Mouse (Mus musculus): ENCODE measurements around the gene Cd151. TPM values are rescaled to one million over a fixed set of nuclear protein-coding genes. Genes with fewer than 3 reads are reported as not detected.

The Cd151 gene
- polyA plus RNA-seq, 1 experiment from 2014 or later: 4.1 TPM

DNA sequence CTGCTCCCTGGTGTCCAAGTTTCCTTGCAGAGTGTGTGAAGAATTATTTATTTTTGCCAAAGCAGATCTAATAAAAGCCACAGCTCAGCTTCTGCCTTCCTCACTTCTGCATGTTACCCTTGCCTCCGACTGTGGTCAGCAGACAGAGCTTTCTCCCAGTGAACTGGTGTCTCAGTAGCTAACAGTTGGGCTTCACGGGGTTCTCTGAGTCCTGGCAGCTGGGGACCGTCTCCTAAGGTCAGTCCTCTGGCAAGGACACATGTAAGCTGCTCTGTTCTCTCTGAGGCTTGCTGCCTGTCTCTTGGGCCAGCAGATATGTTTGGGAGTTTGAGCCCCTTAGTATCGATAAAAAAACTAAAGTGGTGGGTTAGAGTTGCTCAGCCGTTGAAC lies 7.2 kb upstream of the Cd151 start:
- Histone ChIP-seq H3K27me3 (peaks cover 65% of the 10 kb centered on the region), H3K9me3 (replicated peaks) (no peaks in the 10 kb centered on the region), H3K9ac (no peak overlapping the region), H3K4me1 (replicated peaks) (peaks cover 47% of the 10 kb centered on the region), H3K27ac (no peak overlapping the region), H3K4me2 (no peak overlapping the region), H3K36me3 (no peaks in the 10 kb centered on the region), H3K4me3 (replicated peaks) (no peak overlapping the region)
- WGBS (ENCODE audit: insufficient replicate concordance): 60% methylated on average over 5 of the region's 5 CpGs
- no peak for ATAC-seq (ENCODE audit: low read depth)
- no peak for DNase-seq

- peak within 1 kb of the TSS; percentile 64 for H3K9ac ChIP-seq
- H3K4me1 ChIP-seq (replicated peaks): peaks cover 52% of the 10 kb centered on the region
- no peak for DNase-seq
- peaks cover 70% of the 10 kb centered on the region for H3K27me3 ChIP-seq
- H3K36me3 ChIP-seq: no peaks in the 10 kb centered on the region
- peak within 1 kb of the TSS; percentile 54 for H3K4me3 ChIP-seq (replicated peaks)
- H3K4me2 ChIP-seq: peak within 1 kb of the TSS; percentile 71
- WGBS (ENCODE audit: insufficient replicate concordance): 55% methylated on average over 15 of the region's 15 CpGs
- H3K27ac ChIP-seq: no peak within 1 kb of the TSS
- no peaks in the 10 kb centered on the region for H3K9me3 ChIP-seq (replicated peaks)
- no peak for ATAC-seq (ENCODE audit: low read depth)
Observed at GRCm38 (mm10) chr7:141460391-141461113, 6.6 kb upstream of the Cd151 start, which contains the start of gene Cracr2b. Cracr2b (plus strand) TSS chr7:141461094.

GRCm38 (mm10) chr7:141461521-141462332 lies 5.5 kb upstream of the Cd151 start:
- Histone ChIP-seq H3K27ac (no peak overlapping the region), H3K4me2 (peak overlapping the region; percentile 71), H3K36me3 (no peaks in the 10 kb centered on the region), H3K4me3 (replicated peaks) (peak overlapping the region; percentile 54), H3K9ac (peak overlapping the region; percentile 64), H3K27me3 (peaks cover 82% of the 10 kb centered on the region), H3K4me1 (replicated peaks) (peaks cover 50% of the 10 kb centered on the region), H3K9me3 (replicated peaks) (no peaks in the 10 kb centered on the region)
- WGBS (ENCODE audit: insufficient replicate concordance): 2% methylated on average over 59 of the region's 59 CpGs
- DNase-seq (no peak), ATAC-seq (ENCODE audit: low read depth) (no peak)

DNA sequence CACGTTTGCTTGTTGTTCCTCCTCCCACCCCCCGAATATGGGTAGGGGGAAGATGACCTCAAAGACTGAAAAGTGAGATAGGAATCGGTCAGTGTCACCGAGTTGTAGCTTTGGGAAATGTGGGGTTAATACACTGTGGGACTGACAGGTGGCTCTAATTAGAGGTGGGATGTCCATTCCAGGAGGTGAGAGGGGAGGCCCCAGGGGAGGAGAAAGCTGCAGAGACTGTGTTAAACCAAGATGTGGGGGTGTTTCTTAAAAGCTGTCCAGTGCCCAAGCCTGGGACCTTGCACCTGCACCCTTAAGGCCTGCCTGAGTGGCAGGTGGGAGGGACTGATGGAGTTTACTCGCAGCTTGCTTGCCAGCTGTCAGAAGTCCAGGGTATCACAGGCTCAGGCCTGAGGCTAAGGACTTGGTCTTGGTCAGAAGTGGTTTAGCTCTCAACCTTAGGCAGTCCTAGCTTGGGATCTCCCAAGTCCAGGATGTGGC lies 4.8 kb upstream of the Cd151 start:
- Histone ChIP-seq H3K27ac (no peak overlapping the region), H3K36me3 (no peaks in the 10 kb centered on the region), H3K4me3 (replicated peaks) (peak overlapping the region; percentile 54), H3K9me3 (replicated peaks) (no peaks in the 10 kb centered on the region), H3K27me3 (peaks cover 83% of the 10 kb centered on the region), H3K4me2 (peak overlapping the region; percentile 71; the same call in 1 of the 2 replicates), H3K4me1 (replicated peaks) (peaks cover 55% of the 10 kb centered on the region), H3K9ac (peak overlapping the region; percentile 64)
- ATAC-seq (ENCODE audit: low read depth): no peak
- no peak for DNase-seq
- WGBS (ENCODE audit: insufficient replicate concordance): 17% methylated on average over 5 of the region's 5 CpGs

GRCm38 (mm10) chr7:141463824-141464602 lies 3.2 kb upstream of the Cd151 start:
- 24% methylated on average over 12 of the region's 12 CpGs for WGBS (ENCODE audit: insufficient replicate concordance)
- peaks cover 62% of the 10 kb centered on the region for H3K4me1 ChIP-seq (replicated peaks)

GRCm38 (mm10) chr7:141464603-141465201 lies 2.5 kb upstream of the Cd151 start:
- Histone ChIP-seq H3K9ac (peak overlapping the region; percentile 26; the same call in 1 of the 2 replicates), H3K4me1 (replicated peaks) (peaks cover 69% of the 10 kb centered on the region), H3K4me2 (peak overlapping the region; percentile 46), H3K27me3 (peaks cover 72% of the 10 kb centered on the region), H3K4me3 (replicated peaks) (peak overlapping the region; percentile 14), H3K36me3 (peaks cover 6% of the 10 kb centered on the region), H3K27ac (no peak overlapping the region), H3K9me3 (replicated peaks) (no peaks in the 10 kb centered on the region)
- DNase-seq (no peak), ATAC-seq (ENCODE audit: low read depth) (no peak)
- WGBS (ENCODE audit: insufficient replicate concordance): 13% methylated on average over 38 of the region's 38 CpGs

More at GRCm38 (mm10) chr7:141463824-141464602, 3.2 kb upstream of the Cd151 start:
- ATAC-seq (ENCODE audit: low read depth) (no peak), DNase-seq (no peak)
- Histone ChIP-seq H3K27ac (no peak overlapping the region), H3K9ac (no peak overlapping the region), H3K9me3 (replicated peaks) (no peaks in the 10 kb centered on the region), H3K4me3 (replicated peaks) (peak overlapping the region; percentile 14; the same call in 1 of the 2 replicates), H3K36me3 (no peaks in the 10 kb centered on the region), H3K27me3 (peaks cover 78% of the 10 kb centered on the region), H3K4me2 (peak overlapping the region; percentile 46; the same call in 1 of the 2 replicates)

- no peak overlapping the region for H3K4me2 ChIP-seq
- ATAC-seq (ENCODE audit: low read depth) (no peak), DNase-seq (no peak)
- peaks cover 15% of the 10 kb centered on the region for H3K36me3 ChIP-seq
- peaks cover 63% of the 10 kb centered on the region for H3K27me3 ChIP-seq
- 52% methylated on average over 10 of the region's 10 CpGs for WGBS (ENCODE audit: insufficient replicate concordance)
- no peaks in the 10 kb centered on the region for H3K9me3 ChIP-seq (replicated peaks)
- H3K9ac ChIP-seq: no peak overlapping the region
- H3K4me3 ChIP-seq (replicated peaks): no peak overlapping the region
- H3K27ac ChIP-seq: no peak overlapping the region
- peaks cover 70% of the 10 kb centered on the region for H3K4me1 ChIP-seq (replicated peaks)
Observed at GRCm38 (mm10) chr7:141465388-141466044, 1.7 kb upstream of the Cd151 start.

GRCm38 (mm10) chr7:141466045-141466394 lies 1.2 kb upstream of the Cd151 start:
- Histone ChIP-seq H3K9ac (no peak overlapping the region), H3K4me3 (replicated peaks) (no peak overlapping the region), H3K4me1 (replicated peaks) (peaks cover 65% of the 10 kb centered on the region), H3K9me3 (replicated peaks) (no peaks in the 10 kb centered on the region), H3K4me2 (no peak overlapping the region), H3K27ac (no peak overlapping the region), H3K27me3 (peaks cover 58% of the 10 kb centered on the region), H3K36me3 (peaks cover 20% of the 10 kb centered on the region)
- 52% methylated on average over 7 of the region's 7 CpGs for WGBS (ENCODE audit: insufficient replicate concordance)
- no peak for DNase-seq
- no peak for ATAC-seq (ENCODE audit: low read depth)

GRCm38 (mm10) chr7:141466607-141467148 lies 514 bp upstream of the Cd151 start:
- no peak for ATAC-seq (ENCODE audit: low read depth)
- peak overlapping the region; percentile 81 for H3K4me3 ChIP-seq (replicated peaks)
- peaks cover 62% of the 10 kb centered on the region for H3K4me1 ChIP-seq (replicated peaks)
- H3K9ac ChIP-seq: peak overlapping the region; percentile 83
- peaks cover 26% of the 10 kb centered on the region for H3K36me3 ChIP-seq
- no peaks in the 10 kb centered on the region for H3K9me3 ChIP-seq (replicated peaks)
- WGBS (ENCODE audit: insufficient replicate concordance): 56% methylated on average over 10 of the region's 10 CpGs
- H3K27ac ChIP-seq: peak overlapping the region; percentile 85
- H3K27me3 ChIP-seq: peaks cover 52% of the 10 kb centered on the region
- no peak for DNase-seq
- H3K4me2 ChIP-seq: peak overlapping the region; percentile 94

DNA sequence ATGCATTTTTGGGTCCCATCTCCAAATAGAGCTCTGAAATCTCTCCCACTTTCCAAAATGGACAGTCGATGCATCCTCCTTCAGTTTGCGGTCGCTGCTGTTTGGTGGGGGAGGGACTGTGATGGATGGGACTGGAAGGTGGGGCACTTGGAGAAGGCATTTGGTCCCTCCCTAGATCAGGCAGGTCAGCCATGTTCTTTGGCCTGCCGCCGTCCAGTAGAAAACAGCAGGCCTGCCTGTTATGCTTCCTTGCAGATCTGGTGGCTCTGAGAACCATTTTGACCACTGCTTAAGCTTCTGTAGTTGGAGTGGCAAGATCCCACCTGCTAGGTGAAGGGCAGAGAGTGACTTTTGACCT lies 951 bp downstream of the Cd151 start:
- H3K27ac ChIP-seq: peak overlapping the region; percentile 85
- peak overlapping the region; percentile 81 for H3K4me3 ChIP-seq (replicated peaks)
- WGBS (ENCODE audit: insufficient replicate concordance): 23% methylated on average over 5 of the region's 5 CpGs
- H3K36me3 ChIP-seq: peaks cover 37% of the 10 kb centered on the region
- H3K27me3 ChIP-seq: peaks cover 37% of the 10 kb centered on the region
- ATAC-seq (ENCODE audit: low read depth): no peak
- H3K4me2 ChIP-seq: peak overlapping the region; percentile 94
- H3K4me1 ChIP-seq (replicated peaks): peaks cover 67% of the 10 kb centered on the region
- H3K9ac ChIP-seq: peak overlapping the region; percentile 83
- H3K9me3 ChIP-seq (replicated peaks): no peaks in the 10 kb centered on the region
- no peak for DNase-seq
